Mouse (Mus musculus): Measurements from ENCODE around the gene Ift81. TPM values are rescaled to one million over a fixed set of nuclear protein-coding genes. Genes with fewer than 3 reads are reported as not detected.

Ift81 gene
- total and polyA plus RNA-seq, 3 experiments, result 1.5 to 25.3 (median 18.0) TPM

- Histone ChIP-seq H3K4me1 (ENCODE audit: insufficient read depth, low read depth, low read length) (no peaks in the 10 kb centered on the region; the same call in 1 of the 2 replicates), H3K4me3 (ENCODE audit: low read depth, low read length) (no peak overlapping the region), H3K27me3 (ENCODE audit: insufficient read depth, low read length) (no peaks in the 10 kb centered on the region), H3K36me3 (replicated peaks) (peaks cover 13% of the 10 kb centered on the region), H3K9me3 (replicated peaks) (no peaks in the 10 kb centered on the region)
- no peak for DNase-seq (ENCODE audit: low spot score)
- no peak for ATAC-seq (ENCODE audit: extremely low read depth, insufficient number of reproducible peaks, low FRiP score, poor library complexity, severe bottlenecking)
- TF ChIP-seq POLR2AphosphoS5 (IDR thresholded peaks at IDR 0.05; ENCODE audit: insufficient replicate concordance, low read depth, low read length) (no peak), TAL1 (conservative IDR thresholded peaks at IDR 0.05; ENCODE audit: low read depth, low read length) (no peak), CTCF (IDR thresholded peaks at IDR 0.05; ENCODE audit: low read depth, low read length) (no peak), GATA1 (IDR thresholded peaks at IDR 0.05; ENCODE audit: borderline replicate concordance, low read length) (no peak), GATA2 (IDR thresholded peaks at IDR 0.05; ENCODE audit: borderline replicate concordance, low read depth, low read length) (no peak)
These were observed 61.7 kb downstream of the Ift81 start for GRCm38 (mm10) chr5:122552638-122553037.

- no peak for TF ChIP-seq CTCF (IDR thresholded peaks at IDR 0.05; ENCODE audit: low read depth, low read length)
- no peak for TF ChIP-seq GATA1 (IDR thresholded peaks at IDR 0.05; ENCODE audit: borderline replicate concordance, low read length)
- no peak for TF ChIP-seq TAL1 (conservative IDR thresholded peaks at IDR 0.05; ENCODE audit: low read depth, low read length)
- TF ChIP-seq GATA2 (IDR thresholded peaks at IDR 0.05; ENCODE audit: borderline replicate concordance, low read depth, low read length), result no peak
- H3K9me3 ChIP-seq (replicated peaks), result no peaks in the 10 kb centered on the region
- DNase-seq (ENCODE audit: low spot score) (no peak), ATAC-seq (ENCODE audit: extremely low read depth, insufficient number of reproducible peaks, low FRiP score, poor library complexity, severe bottlenecking) (no peak)
- peaks cover 10% of the 10 kb centered on the region for H3K36me3 ChIP-seq (replicated peaks)
- no peaks in the 10 kb centered on the region for H3K27me3 ChIP-seq (ENCODE audit: insufficient read depth, low read length)
- no peak overlapping the region for H3K4me3 ChIP-seq (ENCODE audit: low read depth, low read length)
- H3K4me1 ChIP-seq (ENCODE audit: insufficient read depth, low read depth, low read length), result no peaks in the 10 kb centered on the region; the same call in 1 of the 2 replicates
These were observed 63.9 kb downstream of the Ift81 start for GRCm38 (mm10) chr5:122550460-122550859.

DNA sequence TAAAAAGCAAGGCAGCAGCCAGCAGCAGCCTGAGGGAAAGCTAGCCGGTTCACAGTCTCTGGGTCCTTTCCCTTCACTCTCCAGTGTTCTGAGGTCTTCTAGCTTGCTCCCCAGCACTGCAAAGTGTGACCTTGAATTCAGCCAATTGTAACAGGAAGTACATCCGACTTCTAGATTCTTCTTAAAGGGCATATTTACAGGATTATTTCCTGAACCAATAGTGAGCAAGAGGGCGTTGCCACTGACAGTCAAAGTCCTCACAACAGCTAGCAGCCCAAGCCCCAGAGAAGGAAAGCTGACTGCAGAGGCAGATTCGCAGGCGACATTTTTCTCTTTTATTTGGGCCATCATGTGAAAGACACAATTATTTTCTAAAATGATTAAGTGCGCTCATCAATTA lies 65.6 kb downstream of the Ift81 start:
- DNase-seq (ENCODE audit: low spot score) (no peak), ATAC-seq (ENCODE audit: extremely low read depth, insufficient number of reproducible peaks, low FRiP score, poor library complexity, severe bottlenecking) (no peak)
- H3K9me3 ChIP-seq (replicated peaks), result no peaks in the 10 kb centered on the region
- TF ChIP-seq CTCF (IDR thresholded peaks at IDR 0.05; ENCODE audit: low read depth, low read length) (no peak), POLR2AphosphoS5 (IDR thresholded peaks at IDR 0.05; ENCODE audit: insufficient replicate concordance, low read depth, low read length) (no peak), GATA1 (IDR thresholded peaks at IDR 0.05; ENCODE audit: borderline replicate concordance, low read length) (no peak), GATA2 (IDR thresholded peaks at IDR 0.05; ENCODE audit: borderline replicate concordance, low read depth, low read length) (no peak), TAL1 (conservative IDR thresholded peaks at IDR 0.05; ENCODE audit: low read depth, low read length) (no peak)
- H3K36me3 ChIP-seq (replicated peaks), result peaks cover 10% of the 10 kb centered on the region
- H3K27me3 ChIP-seq (ENCODE audit: insufficient read depth, low read length), result no peaks in the 10 kb centered on the region
- no peaks in the 10 kb centered on the region; the same call in 1 of the 2 replicates for H3K4me1 ChIP-seq (ENCODE audit: insufficient read depth, low read depth, low read length)
- no peak overlapping the region for H3K4me3 ChIP-seq (ENCODE audit: low read depth, low read length)

GRCm38 (mm10) chr5:122547810-122548209 lies 66.5 kb downstream of the Ift81 start:
- H3K27me3 ChIP-seq (ENCODE audit: insufficient read depth, low read length), result no peaks in the 10 kb centered on the region
- DNase-seq (ENCODE audit: low spot score), result no peak
- H3K36me3 ChIP-seq (replicated peaks), result peaks cover 7% of the 10 kb centered on the region
- no peak for ATAC-seq (ENCODE audit: extremely low read depth, insufficient number of reproducible peaks, low FRiP score, poor library complexity, severe bottlenecking)
- H3K9me3 ChIP-seq (replicated peaks), result no peaks in the 10 kb centered on the region
- no peak for TF ChIP-seq POLR2AphosphoS5 (IDR thresholded peaks at IDR 0.05; ENCODE audit: insufficient replicate concordance, low read depth, low read length)
- no peak for TF ChIP-seq GATA1 (IDR thresholded peaks at IDR 0.05; ENCODE audit: borderline replicate concordance, low read length)
- no peak for TF ChIP-seq CTCF (IDR thresholded peaks at IDR 0.05; ENCODE audit: low read depth, low read length)
- no peak for TF ChIP-seq GATA2 (IDR thresholded peaks at IDR 0.05; ENCODE audit: borderline replicate concordance, low read depth, low read length)
- TF ChIP-seq TAL1 (conservative IDR thresholded peaks at IDR 0.05; ENCODE audit: low read depth, low read length), result no peak
- no peak overlapping the region for H3K4me3 ChIP-seq (ENCODE audit: low read depth, low read length)
- H3K4me1 ChIP-seq (ENCODE audit: insufficient read depth, low read depth, low read length), result no peaks in the 10 kb centered on the region; the same call in 1 of the 2 replicates

DNA sequence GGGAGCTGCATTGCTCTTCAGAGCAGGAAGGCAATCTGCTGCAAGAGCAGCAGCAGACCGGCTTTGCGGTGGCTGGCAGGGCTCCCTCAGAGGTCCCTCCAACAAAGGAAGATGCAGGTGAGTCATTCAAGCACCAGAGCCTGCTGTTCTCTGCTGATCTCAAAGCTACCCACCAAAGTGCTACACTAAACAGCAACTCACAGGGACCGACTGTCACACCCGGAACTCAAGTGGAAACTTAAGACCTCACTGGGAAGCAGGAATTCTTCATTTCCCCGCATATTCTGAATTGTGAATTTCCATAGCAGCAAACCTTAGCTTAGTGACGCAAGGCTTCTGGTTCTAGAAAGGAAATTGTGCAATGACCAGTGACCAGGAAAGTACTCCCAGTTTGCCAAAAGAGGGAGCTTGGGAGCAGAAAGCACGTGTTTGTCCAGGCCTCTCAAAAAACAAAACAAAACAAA lies 67.0 kb downstream of the Ift81 start:
- Histone ChIP-seq H3K36me3 (replicated peaks) (peaks cover 5% of the 10 kb centered on the region), H3K4me3 (ENCODE audit: low read depth, low read length) (no peak overlapping the region), H3K9me3 (replicated peaks) (no peaks in the 10 kb centered on the region), H3K4me1 (ENCODE audit: insufficient read depth, low read depth, low read length) (no peaks in the 10 kb centered on the region; the same call in 1 of the 2 replicates), H3K27me3 (ENCODE audit: insufficient read depth, low read length) (no peaks in the 10 kb centered on the region)
- ATAC-seq (ENCODE audit: extremely low read depth, insufficient number of reproducible peaks, low FRiP score, poor library complexity, severe bottlenecking), result no peak
- no peak for DNase-seq (ENCODE audit: low spot score)
- TF ChIP-seq GATA2 (IDR thresholded peaks at IDR 0.05; ENCODE audit: borderline replicate concordance, low read depth, low read length) (no peak), POLR2AphosphoS5 (IDR thresholded peaks at IDR 0.05; ENCODE audit: insufficient replicate concordance, low read depth, low read length) (no peak)

- ATAC-seq (ENCODE audit: extremely low read depth, insufficient number of reproducible peaks, low FRiP score, poor library complexity, severe bottlenecking) (no peak), DNase-seq (ENCODE audit: low spot score) (no peak)
- TF ChIP-seq TAL1 (conservative IDR thresholded peaks at IDR 0.05; ENCODE audit: low read depth, low read length) (no peak), GATA2 (IDR thresholded peaks at IDR 0.05; ENCODE audit: borderline replicate concordance, low read depth, low read length) (no peak), CTCF (IDR thresholded peaks at IDR 0.05; ENCODE audit: low read depth, low read length) (no peak), GATA1 (IDR thresholded peaks at IDR 0.05; ENCODE audit: borderline replicate concordance, low read length) (no peak), POLR2AphosphoS5 (IDR thresholded peaks at IDR 0.05; ENCODE audit: insufficient replicate concordance, low read depth, low read length) (no peak)
- Histone ChIP-seq H3K4me1 (ENCODE audit: insufficient read depth, low read depth, low read length) (no peaks in the 10 kb centered on the region; the same call in 1 of the 2 replicates), H3K36me3 (replicated peaks) (peaks cover 3% of the 10 kb centered on the region), H3K4me3 (ENCODE audit: low read depth, low read length) (no peak overlapping the region), H3K9me3 (replicated peaks) (no peaks in the 10 kb centered on the region), H3K27me3 (ENCODE audit: insufficient read depth, low read length) (0 out of 2 replicates have a peak, but pooled peaks cover 2% of the 10 kb centered on the region)
These were observed 70.9 kb downstream of the Ift81 start for GRCm38 (mm10) chr5:122543392-122543791.

Measured in G1E (cell line).